Mouse (Mus musculus) hindbrain, embryonic 12.5 days (tissue): Measurements from ENCODE around the gene Prss22. TPM values are rescaled to one million over a fixed set of nuclear protein-coding genes. Genes with fewer than 3 reads are reported as not detected.

Experiments
- ATAC-seq: fragments of 200-750 bp; cut with Nextera tagmentation; 2 replicates; pipeline ENCODE4 v1.8.0; 2017; ENCODE audit warnings: moderate TSS enrichment; ENCODE audit not compliant: low FRiP score
- H3K27ac ChIP-seq: fragments of 300-500 bp; sonication (generic); 2 replicates; pipeline ENCODE4 v1.5.1; 2016; ENCODE audit warnings: mild to moderate bottlenecking
- H3K27me3 ChIP-seq: fragments of 300-500 bp; sonication (generic); 2 replicates; pipeline ENCODE4 v1.6.1; 2016; ENCODE audit warnings: mild to moderate bottlenecking
- H3K36me3 ChIP-seq: fragments of 300-500 bp; sonication (generic); 2 replicates; pipeline ENCODE4 v1.6.1; 2016; ENCODE audit warnings: mild to moderate bottlenecking
- H3K4me1 ChIP-seq: fragments of 300-500 bp; sonication (generic); 2 replicates; pipeline ENCODE4 v1.6.1; 2016
- H3K4me2 ChIP-seq: fragments of 300-500 bp; sonication (generic); replicated peaks from 2 replicates; pipeline ENCODE4 v1.6.1; 2016; ENCODE audit warnings: mild to moderate bottlenecking
- H3K4me3 ChIP-seq: fragments of 300-500 bp; sonication (generic); 2 replicates; pipeline ENCODE4 v1.5.1; 2016; ENCODE audit warnings: mild to moderate bottlenecking
- H3K9ac ChIP-seq: fragments of 300-500 bp; sonication (generic); 2 replicates; pipeline ENCODE4 v1.6.1; 2016; ENCODE audit warnings: mild to moderate bottlenecking, moderate library complexity
- H3K9me3 ChIP-seq: fragments of 300-500 bp; sonication (generic); replicated peaks from 2 replicates; pipeline ENCODE4 v1.6.1; 2016; ENCODE audit warnings: mild to moderate bottlenecking
- WGBS: fragments of 180-500 bp; shearing (Covaris S2); methylation state at CpG from one replicate; pipeline ENCODE4 v1.1.7; 2016; 5-methylcytosine and 5-hydroxymethylcytosine counted together
- polyA plus RNA-seq: library from polyadenylated mRNA; unstranded; fragments of >200 nt; fragmentation: Nextera tagmentation; extraction: Ambion mirVana; gene quantifications from 2 replicates; pipeline ENCODE4 v1.2.1, GENCODE M21; 2016

Gene Prss22
- polyA plus RNA-seq, 1 experiment from 2014 or later = 0.48 TPM

GRCm38 (mm10) chr17:24014433-24014965 is 16.6 kb upstream of the Prss22 start:
- H3K4me2 ChIP-seq = no peak overlapping the region
- H3K36me3 ChIP-seq = no peaks in the 10 kb centered on the region
- no peaks in the 10 kb centered on the region for H3K9me3 ChIP-seq
- H3K4me3 ChIP-seq = no peak overlapping the region
- no peak overlapping the region for H3K9ac ChIP-seq
- H3K4me1 ChIP-seq = no peaks in the 10 kb centered on the region
- H3K27me3 ChIP-seq = no peaks in the 10 kb centered on the region
- ATAC-seq = no peak
- no peak overlapping the region for H3K27ac ChIP-seq
- 89% methylated on average over 5 of the region's 5 CpGs for WGBS

DNA sequence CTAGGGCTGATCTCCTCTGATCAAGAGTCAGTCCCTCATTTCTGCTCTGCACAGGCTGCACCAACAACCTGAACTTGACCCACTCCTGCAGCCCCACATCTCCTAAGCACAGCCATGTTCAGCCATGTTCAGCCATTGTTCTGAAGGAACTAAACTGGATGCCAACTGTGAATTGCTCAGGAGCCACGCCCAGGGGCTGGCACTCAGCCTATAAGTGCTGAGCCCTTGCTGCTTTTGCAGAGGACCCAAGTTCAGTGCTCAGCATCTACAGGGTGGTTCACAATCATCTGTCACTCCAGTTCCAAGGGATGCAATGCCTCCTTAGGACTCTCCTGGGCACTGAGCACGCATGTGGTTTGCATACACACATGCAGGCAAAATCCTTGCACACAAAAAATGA is 15.0 kb upstream of the Prss22 start:
- no peak overlapping the region for H3K27ac ChIP-seq
- no peaks in the 10 kb centered on the region for H3K4me1 ChIP-seq
- H3K27me3 ChIP-seq = 0 out of 2 replicates have a peak, but pooled peaks cover 5% of the 10 kb centered on the region
- H3K4me2 ChIP-seq = no peak overlapping the region
- H3K9me3 ChIP-seq = no peaks in the 10 kb centered on the region
- WGBS = 77% methylated on average over 2 of the region's 2 CpGs
- H3K4me3 ChIP-seq = no peak overlapping the region
- no peak for ATAC-seq
- H3K9ac ChIP-seq = no peak overlapping the region
- H3K36me3 ChIP-seq = no peaks in the 10 kb centered on the region

DNA sequence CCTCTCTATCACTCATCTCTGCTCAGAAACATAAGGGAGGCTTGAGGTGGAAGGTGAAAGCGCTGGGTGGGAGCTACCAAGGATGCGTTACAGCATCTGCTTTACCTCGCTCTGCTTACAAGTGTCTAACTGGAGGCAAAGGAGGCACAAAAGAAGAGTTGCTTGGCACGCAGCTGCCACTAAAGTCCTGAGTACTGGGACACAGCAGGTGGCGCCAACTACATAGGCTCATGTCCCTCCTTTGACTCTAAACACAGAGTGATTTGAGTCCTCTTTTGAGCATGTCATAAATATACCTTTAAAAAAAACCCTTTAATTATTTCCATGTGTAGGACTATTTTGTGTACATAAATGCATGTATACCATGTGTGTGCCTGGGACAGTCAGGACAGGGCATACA is 11.7 kb upstream of the Prss22 start:
- H3K9ac ChIP-seq = no peak overlapping the region
- H3K4me3 ChIP-seq = no peak overlapping the region
- H3K4me1 ChIP-seq = no peaks in the 10 kb centered on the region
- H3K36me3 ChIP-seq = no peaks in the 10 kb centered on the region
- WGBS = 61% methylated on average over 5 of the region's 5 CpGs
- H3K27me3 ChIP-seq = 0 out of 2 replicates have a peak, but pooled peaks cover 5% of the 10 kb centered on the region
- H3K4me2 ChIP-seq = no peak overlapping the region
- H3K27ac ChIP-seq = no peak overlapping the region
- no peaks in the 10 kb centered on the region for H3K9me3 ChIP-seq
- no peak for ATAC-seq

GRCm38 (mm10) chr17:24008105-24008504 is 10.2 kb upstream of the Prss22 start:
- no peak overlapping the region for H3K9ac ChIP-seq
- H3K4me1 ChIP-seq = no peaks in the 10 kb centered on the region
- no peaks in the 10 kb centered on the region for H3K36me3 ChIP-seq
- 0 out of 2 replicates have a peak, but pooled peaks cover 5% of the 10 kb centered on the region for H3K27me3 ChIP-seq
- no peak overlapping the region for H3K4me3 ChIP-seq
- no peaks in the 10 kb centered on the region for H3K9me3 ChIP-seq
- 86% methylated on average over 4 of the region's 4 CpGs for WGBS
- no peak for ATAC-seq
- H3K27ac ChIP-seq = no peak overlapping the region
- no peak overlapping the region for H3K4me2 ChIP-seq

GRCm38 (mm10) chr17:24007391-24007790 is 9.5 kb upstream of the Prss22 start:
- Histone ChIP-seq H3K4me1 (no peaks in the 10 kb centered on the region), H3K27me3 (0 out of 2 replicates have a peak, but pooled peaks cover 5% of the 10 kb centered on the region), H3K9me3 (no peaks in the 10 kb centered on the region), H3K27ac (no peak overlapping the region), H3K4me2 (no peak overlapping the region), H3K4me3 (no peak overlapping the region), H3K9ac (no peak overlapping the region), H3K36me3 (no peaks in the 10 kb centered on the region)
- 82% methylated on average over 1 of the region's 1 CpGs for WGBS
- no peak for ATAC-seq

- no peaks in the 10 kb centered on the region for H3K4me1 ChIP-seq
- H3K27ac ChIP-seq = no peak overlapping the region
- 54% methylated on average over 2 of the region's 2 CpGs for whole genome bisulfite sequencing
- H3K36me3 ChIP-seq = no peaks in the 10 kb centered on the region
- no peaks in the 10 kb centered on the region for H3K9me3 ChIP-seq
- H3K4me2 ChIP-seq = no peak overlapping the region
- H3K27me3 ChIP-seq = 0 out of 2 replicates have a peak, but pooled peaks cover 5% of the 10 kb centered on the region
- no peak overlapping the region for H3K4me3 ChIP-seq
- no peak for ATAC-seq
- H3K9ac ChIP-seq = no peak overlapping the region
Observed at GRCm38 (mm10) chr17:24006930-24007329, 9.0 kb upstream of the Prss22 start.

DNA sequence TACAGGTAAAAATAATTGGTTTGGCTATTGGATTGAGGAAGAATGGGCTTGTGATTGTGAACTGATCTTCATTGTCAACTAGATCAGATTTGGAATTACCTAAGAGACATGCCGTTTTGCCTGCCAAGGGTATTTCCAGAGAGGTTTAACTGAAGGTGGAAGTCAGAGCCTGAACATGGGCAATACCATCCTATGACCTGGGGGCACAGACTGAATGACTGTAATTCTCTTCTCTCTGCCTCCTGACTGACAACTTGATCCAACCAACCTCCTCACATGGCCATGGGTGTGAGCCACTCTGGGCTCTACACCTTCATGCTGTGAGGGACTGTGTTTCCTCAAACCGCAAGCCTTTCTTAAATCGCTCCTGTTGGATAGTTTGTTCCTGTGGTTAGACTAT is 7.1 kb upstream of the Prss22 start:
- H3K36me3 ChIP-seq = no peaks in the 10 kb centered on the region
- no peaks in the 10 kb centered on the region for H3K4me1 ChIP-seq
- H3K9me3 ChIP-seq = no peaks in the 10 kb centered on the region
- H3K27me3 ChIP-seq = 0 out of 2 replicates have a peak, but pooled peaks cover 5% of the 10 kb centered on the region
- H3K27ac ChIP-seq = no peak overlapping the region
- 97% methylated on average over 3 of the region's 3 CpGs for whole genome bisulfite sequencing
- H3K4me2 ChIP-seq = no peak overlapping the region
- H3K9ac ChIP-seq = no peak overlapping the region
- no peak for ATAC-seq
- no peak overlapping the region for H3K4me3 ChIP-seq

- H3K4me2 ChIP-seq = no peak overlapping the region
- no peak overlapping the region for H3K27ac ChIP-seq
- H3K4me1 ChIP-seq = no peaks in the 10 kb centered on the region
- WGBS = 91% methylated on average over 14 of the region's 14 CpGs
- 0 out of 2 replicates have a peak, but pooled peaks cover 5% of the 10 kb centered on the region for H3K27me3 ChIP-seq
- H3K4me3 ChIP-seq = no peak overlapping the region
- H3K36me3 ChIP-seq = no peaks in the 10 kb centered on the region
- ATAC-seq = no peak
- H3K9ac ChIP-seq = no peak overlapping the region
- H3K9me3 ChIP-seq = no peaks in the 10 kb centered on the region
Observed at GRCm38 (mm10) chr17:24004071-24004665, 6.3 kb upstream of the Prss22 start.

- Histone ChIP-seq H3K4me1 (no peaks in the 10 kb centered on the region), H3K4me2 (no peak overlapping the region), H3K9ac (no peak overlapping the region), H3K4me3 (no peak overlapping the region), H3K9me3 (no peaks in the 10 kb centered on the region), H3K27ac (no peak overlapping the region), H3K27me3 (0 out of 2 replicates have a peak, but pooled peaks cover 3% of the 10 kb centered on the region), H3K36me3 (no peaks in the 10 kb centered on the region)
- WGBS = 73% methylated on average over 5 of the region's 5 CpGs
- ATAC-seq = no peak
Observed at GRCm38 (mm10) chr17:24000404-24000803, 2.5 kb upstream of the Prss22 start.

DNA sequence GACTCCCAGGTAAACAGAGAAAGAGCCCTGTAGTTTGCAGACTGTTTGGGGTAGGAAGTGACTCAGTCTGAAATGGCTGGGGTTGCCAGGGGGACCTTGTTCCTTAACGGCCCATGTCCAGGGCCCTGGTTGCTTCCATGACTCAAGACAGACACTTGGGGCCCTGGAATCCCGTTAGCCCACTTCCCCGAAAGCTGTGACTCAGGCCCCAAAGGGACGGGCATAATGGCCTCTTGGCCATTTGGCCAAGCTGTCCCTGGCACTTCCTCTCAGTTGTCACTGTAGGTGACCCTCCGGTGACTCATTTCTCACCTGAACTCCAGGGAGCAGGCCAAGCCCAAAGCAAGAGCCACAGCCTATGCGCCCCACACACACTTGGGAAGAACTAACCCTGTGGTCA is 483 bp upstream of the Prss22 start:
- 75% methylated on average over 6 of the region's 6 CpGs for WGBS
- H3K9me3 ChIP-seq = no peaks in the 10 kb centered on the region
- H3K27ac ChIP-seq = no peak overlapping the region
- no peak overlapping the region for H3K9ac ChIP-seq
- no peak overlapping the region for H3K4me3 ChIP-seq
- H3K27me3 ChIP-seq = 0 out of 2 replicates have a peak, but pooled peaks cover 4% of the 10 kb centered on the region
- H3K36me3 ChIP-seq = no peaks in the 10 kb centered on the region
- ATAC-seq = no peak
- no peak overlapping the region for H3K4me2 ChIP-seq
- no peaks in the 10 kb centered on the region for H3K4me1 ChIP-seq

GRCm38 (mm10) chr17:23995421-23995820 is 2.5 kb downstream of the Prss22 start:
- H3K27me3 ChIP-seq = 0 out of 2 replicates have a peak, but pooled peaks cover 4% of the 10 kb centered on the region
- H3K4me3 ChIP-seq = no peak overlapping the region
- 0 out of 2 replicates have a peak, but pooled peaks cover 5% of the 10 kb centered on the region for H3K4me1 ChIP-seq
- no peak overlapping the region for H3K9ac ChIP-seq
- H3K36me3 ChIP-seq = no peaks in the 10 kb centered on the region
- no peaks in the 10 kb centered on the region for H3K9me3 ChIP-seq
- WGBS = 42% methylated on average over 1 of the region's 1 CpGs
- ATAC-seq = no peak
- H3K4me2 ChIP-seq = no peak overlapping the region
- H3K27ac ChIP-seq = no peak overlapping the region

DNA sequence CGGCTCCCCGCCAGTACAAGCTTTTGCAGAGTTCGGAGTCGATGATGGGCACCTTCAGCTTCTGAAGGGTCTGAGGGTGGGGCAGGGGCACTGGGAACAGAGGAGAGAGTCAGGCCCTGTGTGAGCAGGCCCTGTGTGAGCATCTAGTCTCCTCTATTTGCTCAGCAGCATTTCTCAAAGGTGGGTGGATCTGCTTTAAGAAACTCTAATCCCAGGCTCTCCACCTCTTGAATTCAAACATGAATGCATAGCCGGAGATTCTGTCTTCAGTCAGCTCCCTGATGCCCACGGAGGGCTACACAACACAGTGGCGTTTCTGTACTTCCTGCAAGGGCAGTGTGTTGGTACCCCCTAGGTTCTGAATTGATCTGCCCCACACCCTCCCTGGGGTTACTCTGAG is 3.2 kb downstream of the Prss22 start:
- 81% methylated on average over 7 of the region's 7 CpGs for WGBS
- H3K9me3 ChIP-seq = no peaks in the 10 kb centered on the region
- ATAC-seq = no peak
- no peak overlapping the region for H3K4me2 ChIP-seq
- 0 out of 2 replicates have a peak, but pooled peaks cover 4% of the 10 kb centered on the region for H3K27me3 ChIP-seq
- no peaks in the 10 kb centered on the region for H3K36me3 ChIP-seq
- H3K27ac ChIP-seq = no peak overlapping the region
- H3K4me1 ChIP-seq = 0 out of 2 replicates have a peak, but pooled peaks cover 5% of the 10 kb centered on the region
- no peak overlapping the region for H3K4me3 ChIP-seq
- no peak overlapping the region for H3K9ac ChIP-seq
